Mouse (Mus musculus): Measurements from ENCODE around the gene Prf1. TPM values are rescaled to one million over a fixed set of nuclear protein-coding genes. Genes with fewer than 3 reads are reported as not detected.

The Prf1 gene
- not detected in 2 replicates for polyA plus RNA-seq (2016; fragmentation: Nextera tagmentation; extraction: Ambion mirVana)

DNA sequence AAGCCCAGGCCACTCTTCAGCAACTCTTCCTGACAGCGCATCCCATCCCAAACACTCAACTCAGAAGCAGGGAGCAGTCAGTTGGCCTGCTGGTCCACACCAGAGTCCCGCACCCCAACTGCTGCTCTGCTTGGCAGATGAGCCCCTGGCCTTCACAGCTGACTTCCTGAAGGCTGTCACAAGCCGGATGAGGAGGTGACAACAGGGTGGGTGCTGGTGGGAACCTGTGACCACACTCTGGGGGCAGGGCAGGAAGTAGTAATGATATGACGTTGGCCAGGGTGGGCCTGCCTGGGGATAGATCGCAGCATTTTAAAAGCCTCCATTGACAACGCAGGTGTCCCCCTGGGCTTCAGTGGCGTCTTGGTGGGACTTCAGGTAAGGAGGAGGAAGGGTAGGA, at the start of gene Prf1:
Gene Prf1 (plus strand): TSS at position 357 of the 400 bp plus-strand sequence.
- no peak for DNase-seq (ENCODE audit: extremely low spot score, low spot score)
- Histone ChIP-seq H3K9me3 (no peaks in the 10 kb centered on the region), H3K27me3 (ENCODE audit: poor library complexity, severe bottlenecking) (no peaks in the 10 kb centered on the region), H3K4me3 (no peak within 1 kb of the TSS), H3K36me3 (replicated peaks) (no peaks in the 10 kb centered on the region), H3K27ac (no peak within 1 kb of the TSS), H3K4me1 (no peaks in the 10 kb centered on the region)
- WGBS: 86% methylated on average over 7 of the region's 7 CpGs

GRCm38 (mm10) chr10:61248596-61249114, 49.0 kb upstream of the Prf1 start:
- Histone ChIP-seq H3K9me3 (no peaks in the 10 kb centered on the region; the same call in 1 of the 2 replicates), H3K27ac (no peak overlapping the region), H3K4me1 (peaks cover 16% of the 10 kb centered on the region), H3K27me3 (ENCODE audit: poor library complexity, severe bottlenecking) (no peaks in the 10 kb centered on the region), H3K36me3 (replicated peaks) (no peaks in the 10 kb centered on the region), H3K4me3 (no peak overlapping the region)
- WGBS: 90% methylated on average over 13 of the region's 13 CpGs
- no peak for DNase-seq (ENCODE audit: extremely low spot score, low spot score)

DNA sequence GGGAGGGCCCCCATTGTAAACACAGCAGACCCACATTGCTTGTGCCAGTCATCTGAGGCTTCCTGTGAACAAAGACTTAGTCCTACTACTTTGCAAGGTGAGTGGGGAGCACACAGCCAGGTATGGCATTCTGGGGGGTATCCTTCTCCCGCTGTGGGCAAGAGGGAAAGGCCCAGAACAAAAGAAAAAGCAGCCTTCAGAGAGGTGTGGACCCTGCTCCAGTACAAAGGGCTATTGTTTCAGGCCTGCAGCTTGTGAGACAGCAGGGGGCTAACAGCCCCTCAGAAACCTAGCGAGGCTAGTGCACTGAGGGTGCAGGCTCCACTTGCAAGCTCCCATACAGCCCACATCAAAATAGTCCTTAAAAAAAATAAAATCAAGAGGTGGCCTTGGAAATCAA, 47.7 kb upstream of the Prf1 start:
- Histone ChIP-seq H3K4me3 (no peak overlapping the region), H3K9me3 (no peaks in the 10 kb centered on the region; the same call in 1 of the 2 replicates), H3K27me3 (ENCODE audit: poor library complexity, severe bottlenecking) (no peaks in the 10 kb centered on the region), H3K36me3 (replicated peaks) (no peaks in the 10 kb centered on the region), H3K4me1 (peaks cover 16% of the 10 kb centered on the region), H3K27ac (peak overlapping the region; percentile 73)
- WGBS: 21% methylated on average over 2 of the region's 2 CpGs
- DNase-seq (ENCODE audit: extremely low spot score, low spot score): no peak

GRCm38 (mm10) chr10:61254761-61255160, 42.9 kb upstream of the Prf1 start:
- 93% methylated on average over 6 of the region's 6 CpGs for WGBS
- no peak for DNase-seq (ENCODE audit: extremely low spot score, low spot score)
- Histone ChIP-seq H3K9me3 (peaks cover 6% of the 10 kb centered on the region; the same call in 1 of the 2 replicates), H3K27ac (no peak overlapping the region), H3K4me1 (peaks cover 4% of the 10 kb centered on the region), H3K4me3 (no peak overlapping the region), H3K27me3 (ENCODE audit: poor library complexity, severe bottlenecking) (no peaks in the 10 kb centered on the region), H3K36me3 (replicated peaks) (no peaks in the 10 kb centered on the region)

DNA sequence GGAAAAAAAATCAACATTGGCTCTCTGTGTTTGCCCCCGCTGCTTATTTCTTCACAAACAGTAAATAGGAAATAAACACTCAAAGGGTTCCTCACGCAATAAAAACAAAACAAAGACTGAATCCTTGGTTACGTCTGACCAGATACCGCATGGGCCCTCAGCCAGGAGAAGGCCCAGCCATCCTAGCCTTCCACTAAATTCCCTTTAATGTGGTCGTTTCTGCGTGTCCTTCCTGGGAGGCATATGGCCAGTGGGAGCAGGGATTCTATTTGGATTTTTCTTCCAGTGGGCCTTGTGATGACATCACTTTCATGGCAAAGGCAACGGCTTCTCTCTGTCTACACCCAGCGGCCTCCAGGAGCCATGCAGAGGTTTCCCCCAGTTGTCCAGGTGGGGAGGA, 42.4 kb upstream of the Prf1 start:
- 91% methylated on average over 8 of the region's 8 CpGs for WGBS
- Histone ChIP-seq H3K4me1 (peaks cover under 1% of the 10 kb centered on the region; the same call in 1 of the 2 replicates), H3K27me3 (ENCODE audit: poor library complexity, severe bottlenecking) (no peaks in the 10 kb centered on the region), H3K9me3 (peaks cover 6% of the 10 kb centered on the region; the same call in 1 of the 2 replicates), H3K27ac (no peak overlapping the region), H3K36me3 (replicated peaks) (no peaks in the 10 kb centered on the region), H3K4me3 (no peak overlapping the region)
- DNase-seq (ENCODE audit: extremely low spot score, low spot score): no peak

GRCm38 (mm10) chr10:61256665-61257064, 41.0 kb upstream of the Prf1 start:
- WGBS: 92% methylated on average over 9 of the region's 9 CpGs
- Histone ChIP-seq H3K9me3 (peaks cover 6% of the 10 kb centered on the region; the same call in 1 of the 2 replicates), H3K36me3 (replicated peaks) (no peaks in the 10 kb centered on the region), H3K4me1 (no peaks in the 10 kb centered on the region), H3K4me3 (no peak overlapping the region), H3K27me3 (ENCODE audit: poor library complexity, severe bottlenecking) (no peaks in the 10 kb centered on the region), H3K27ac (no peak overlapping the region)
- no peak for DNase-seq (ENCODE audit: extremely low spot score, low spot score)

DNA sequence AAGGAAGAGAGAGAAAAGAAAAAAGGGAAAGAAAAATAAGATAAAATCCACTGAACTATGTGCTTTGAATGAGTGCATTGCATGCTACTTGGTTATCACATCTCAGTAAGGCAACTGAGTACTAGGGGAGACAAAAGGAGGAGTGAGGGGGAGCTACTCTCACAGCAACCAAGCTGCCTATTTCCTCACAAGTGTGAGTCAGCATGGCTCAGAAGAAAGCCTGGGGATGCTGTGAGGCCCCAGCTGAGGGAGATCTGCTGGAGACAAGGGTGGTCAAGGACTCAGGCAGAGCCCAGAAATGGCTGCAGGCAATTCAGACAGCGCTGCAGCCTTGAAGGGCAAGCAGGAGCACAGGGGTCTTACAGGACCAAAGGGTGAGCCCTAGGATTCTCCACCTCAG, 39.5 kb upstream of the Prf1 start:
- Histone ChIP-seq H3K9me3 (peaks cover 6% of the 10 kb centered on the region; the same call in 1 of the 2 replicates), H3K27ac (no peak overlapping the region), H3K4me3 (no peak overlapping the region), H3K36me3 (replicated peaks) (no peaks in the 10 kb centered on the region), H3K27me3 (ENCODE audit: poor library complexity, severe bottlenecking) (no peaks in the 10 kb centered on the region), H3K4me1 (no peaks in the 10 kb centered on the region)
- no peak for DNase-seq (ENCODE audit: extremely low spot score, low spot score)
- WGBS: 82% methylated on average over 1 of the region's 1 CpGs

- Histone ChIP-seq H3K4me1 (no peaks in the 10 kb centered on the region), H3K9me3 (peaks cover 9% of the 10 kb centered on the region; the same call in 1 of the 2 replicates), H3K27ac (no peak overlapping the region), H3K4me3 (no peak overlapping the region), H3K36me3 (replicated peaks) (no peaks in the 10 kb centered on the region), H3K27me3 (ENCODE audit: poor library complexity, severe bottlenecking) (no peaks in the 10 kb centered on the region)
- no peak for DNase-seq (ENCODE audit: extremely low spot score, low spot score)
- 80% methylated on average over 13 of the region's 13 CpGs for WGBS
Observed at GRCm38 (mm10) chr10:61261229-61262156, 36.1 kb upstream of the Prf1 start.

DNA sequence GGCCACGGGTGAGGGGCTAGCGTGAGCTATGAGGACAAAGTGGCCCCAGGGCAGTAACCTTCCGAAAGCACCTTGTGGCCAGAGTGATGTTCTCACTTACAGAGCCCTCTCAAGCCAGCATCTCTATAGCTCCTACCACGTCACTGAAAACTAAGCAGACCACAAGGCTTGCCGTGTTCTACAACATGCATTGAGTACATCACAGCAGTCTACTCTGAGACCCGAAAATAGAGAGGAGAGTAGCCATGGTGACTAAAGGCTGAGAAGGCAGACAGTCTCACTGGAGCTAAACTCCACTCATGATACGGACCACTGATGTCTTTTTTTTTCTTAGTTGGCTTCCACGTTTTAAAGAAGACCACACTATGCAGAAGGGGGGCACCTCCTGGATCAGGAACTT, 34.0 kb upstream of the Prf1 start:
- peaks cover 3% of the 10 kb centered on the region; the same call in 1 of the 2 replicates for H3K9me3 ChIP-seq
- H3K27ac ChIP-seq: no peak overlapping the region
- WGBS: 85% methylated on average over 8 of the region's 8 CpGs
- H3K4me1 ChIP-seq: no peaks in the 10 kb centered on the region
- H3K36me3 ChIP-seq (replicated peaks): no peaks in the 10 kb centered on the region
- H3K4me3 ChIP-seq: no peak overlapping the region
- no peaks in the 10 kb centered on the region for H3K27me3 ChIP-seq (ENCODE audit: poor library complexity, severe bottlenecking)
- no peak for DNase-seq (ENCODE audit: extremely low spot score, low spot score)

DNA sequence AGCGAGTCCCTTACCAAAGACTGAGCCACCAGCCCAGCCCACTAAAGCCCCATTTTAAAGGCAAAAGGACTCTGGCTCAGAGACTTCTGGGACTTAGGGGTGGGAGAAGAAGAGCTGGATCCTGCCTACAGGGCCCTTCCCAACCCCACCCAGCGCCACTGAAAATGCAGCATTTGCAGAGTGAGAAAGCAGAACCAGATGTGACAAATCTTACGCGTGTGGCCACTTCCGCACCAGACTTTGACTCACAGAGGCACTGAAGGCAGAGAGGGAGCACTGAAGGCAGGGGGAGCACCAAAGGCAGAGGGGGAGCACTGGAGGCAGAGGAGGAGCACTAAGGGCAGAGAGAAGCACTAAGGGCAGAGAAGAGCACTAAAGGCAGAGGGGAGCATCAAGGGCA, 30.3 kb upstream of the Prf1 start:
- no peaks in the 10 kb centered on the region for H3K36me3 ChIP-seq (replicated peaks)
- no peak overlapping the region for H3K4me3 ChIP-seq
- peaks cover 19% of the 10 kb centered on the region for H3K27me3 ChIP-seq (ENCODE audit: poor library complexity, severe bottlenecking)
- H3K27ac ChIP-seq: no peak overlapping the region
- peaks cover 3% of the 10 kb centered on the region; the same call in 1 of the 2 replicates for H3K9me3 ChIP-seq
- H3K4me1 ChIP-seq: peaks cover 4% of the 10 kb centered on the region; the same call in 1 of the 2 replicates
- DNase-seq (ENCODE audit: extremely low spot score, low spot score): no peak
- WGBS: 78% methylated on average over 5 of the region's 5 CpGs

- Histone ChIP-seq H3K27me3 (ENCODE audit: poor library complexity, severe bottlenecking) (peaks cover 51% of the 10 kb centered on the region), H3K36me3 (replicated peaks) (no peaks in the 10 kb centered on the region), H3K9me3 (no peaks in the 10 kb centered on the region), H3K4me3 (no peak overlapping the region), H3K4me1 (peaks cover 37% of the 10 kb centered on the region), H3K27ac (no peak overlapping the region; the same call in 1 of the 2 replicates)
- 57% methylated on average over 8 of the region's 8 CpGs for WGBS
- no peak for DNase-seq (ENCODE audit: extremely low spot score, low spot score)
Observed at GRCm38 (mm10) chr10:61272089-61272626, 25.5 kb upstream of the Prf1 start.

GRCm38 (mm10) chr10:61272631-61273030, 25.0 kb upstream of the Prf1 start:
- whole genome bisulfite sequencing: 37% methylated on average over 5 of the region's 5 CpGs
- no peak for DNase-seq (ENCODE audit: extremely low spot score, low spot score)
- Histone ChIP-seq H3K4me1 (peaks cover 37% of the 10 kb centered on the region), H3K9me3 (no peaks in the 10 kb centered on the region), H3K36me3 (replicated peaks) (no peaks in the 10 kb centered on the region), H3K4me3 (peak overlapping the region; percentile 72), H3K27me3 (ENCODE audit: poor library complexity, severe bottlenecking) (peaks cover 51% of the 10 kb centered on the region), H3K27ac (peak overlapping the region; percentile 84)
